Mouse (Mus musculus) neural tube, embryonic 12.5 days (tissue): ENCODE data around the gene Pacs1. TPM values are rescaled to one million over a fixed set of nuclear protein-coding genes. Genes with fewer than 3 reads are reported as not detected.
"Not testable (repeated sequence)": the region's sequence is repeated elsewhere in the genome, so short reads cannot be mapped to it uniquely, and the experiment has no call there.

Experiments
- ATAC-seq: fragments of 200-750 bp; cut with Nextera tagmentation; 2 replicates; pipeline ENCODE4 v1.8.0; 2017; ENCODE audit warnings: low read depth, mild to moderate bottlenecking, moderate TSS enrichment, moderate library complexity; ENCODE audit not compliant: low FRiP score
- H3K27ac ChIP-seq: fragments of 300-500 bp; sonication (generic); 2 replicates; pipeline ENCODE4 v1.5.1; 2016
- H3K27me3 ChIP-seq: fragments of 300-500 bp; sonication (generic); replicated peaks from 2 replicates; pipeline ENCODE4 v1.6.1; 2016; ENCODE audit warnings: mild to moderate bottlenecking
- H3K36me3 ChIP-seq: fragments of 300-500 bp; sonication (generic); 2 replicates; pipeline ENCODE4 v1.6.1; 2016; ENCODE audit warnings: mild to moderate bottlenecking
- H3K4me1 ChIP-seq: fragments of 300-500 bp; sonication (generic); 2 replicates; pipeline ENCODE4 v1.6.1; 2016
- H3K4me2 ChIP-seq: fragments of 300-500 bp; sonication (generic); replicated peaks from 2 replicates; pipeline ENCODE4 v1.6.1; 2016; ENCODE audit warnings: mild to moderate bottlenecking
- H3K4me3 ChIP-seq: fragments of 300-500 bp; sonication (generic); 2 replicates; pipeline ENCODE4 v1.5.1; 2016
- H3K9ac ChIP-seq: fragments of 300-500 bp; sonication (generic); 2 replicates; pipeline ENCODE4 v1.6.1; 2016; ENCODE audit warnings: mild to moderate bottlenecking
- H3K9me3 ChIP-seq: fragments of 300-500 bp; sonication (generic); 2 replicates; pipeline ENCODE4 v1.6.1; 2016; ENCODE audit warnings: mild to moderate bottlenecking
- WGBS: fragments of 180-500 bp; shearing (Covaris S2); methylation state at CpG from one replicate; pipeline ENCODE4 v1.1.7; 2016; 5-methylcytosine and 5-hydroxymethylcytosine counted together
- polyA plus RNA-seq: library from polyadenylated mRNA; unstranded; fragments of >200 nt; fragmentation: Nextera tagmentation; extraction: Ambion mirVana; gene quantifications from 2 replicates; pipeline ENCODE4 v1.2.1, GENCODE M21; 2016

Gene Pacs1
- polyA plus RNA-seq, 1 experiment from 2014 or later: 35.0 TPM

GRCm38 (mm10) chr19:5267015-5267414 is 5.9 kb downstream of the Pacs1 start:
- Histone ChIP-seq H3K9me3 (no peaks in the 10 kb centered on the region), H3K9ac (no peak overlapping the region), H3K36me3 (no peaks in the 10 kb centered on the region), H3K27ac (no peak overlapping the region), H3K4me1 (peaks cover 11% of the 10 kb centered on the region), H3K4me2 (no peak overlapping the region), H3K27me3 (no peaks in the 10 kb centered on the region), H3K4me3 (no peak overlapping the region)
- WGBS: 98% methylated on average over 5 of the region's 5 CpGs
- no peak for ATAC-seq

- Histone ChIP-seq H3K27me3 (no peaks in the 10 kb centered on the region), H3K27ac (no peak overlapping the region), H3K36me3 (no peaks in the 10 kb centered on the region), H3K4me1 (no peaks in the 10 kb centered on the region), H3K9ac (no peak overlapping the region), H3K4me3 (no peak overlapping the region), H3K4me2 (no peak overlapping the region), H3K9me3 (no peaks in the 10 kb centered on the region)
- WGBS: 59% methylated on average over 3 of the region's 3 CpGs
- no peak for ATAC-seq
Measured at GRCm38 (mm10) chr19:5257140-5257539, 15.8 kb downstream of the Pacs1 start.

- ATAC-seq: not testable (repeated sequence)
- 89% methylated on average over 1 of the region's 1 CpGs for WGBS
Measured at GRCm38 (mm10) chr19:5236981-5237380, 35.9 kb downstream of the Pacs1 start.

GRCm38 (mm10) chr19:5232696-5233095 is 40.2 kb downstream of the Pacs1 start:
- no peak overlapping the region for H3K4me3 ChIP-seq
- H3K4me2 ChIP-seq: no peak overlapping the region
- no peaks in the 10 kb centered on the region for H3K4me1 ChIP-seq
- H3K27ac ChIP-seq: no peak overlapping the region
- H3K36me3 ChIP-seq: no peaks in the 10 kb centered on the region
- ATAC-seq: no peak
- no peaks in the 10 kb centered on the region for H3K9me3 ChIP-seq
- WGBS: 93% methylated on average over 4 of the region's 4 CpGs
- no peaks in the 10 kb centered on the region for H3K27me3 ChIP-seq
- H3K9ac ChIP-seq: no peak overlapping the region

More at GRCm38 (mm10) chr19:5236981-5237380, 35.9 kb downstream of the Pacs1 start:
- not testable (repeated sequence) for H3K9me3 ChIP-seq, H3K27me3 ChIP-seq, H3K9ac ChIP-seq, H3K4me1 ChIP-seq, H3K36me3 ChIP-seq, H3K4me3 ChIP-seq, H3K4me2 ChIP-seq, H3K27ac ChIP-seq

GRCm38 (mm10) chr19:5230110-5230509 is 42.8 kb downstream of the Pacs1 start:
- WGBS: 92% methylated on average over 2 of the region's 2 CpGs
- H3K27me3 ChIP-seq: no peaks in the 10 kb centered on the region
- H3K4me1 ChIP-seq: no peaks in the 10 kb centered on the region
- no peak overlapping the region for H3K9ac ChIP-seq
- no peak overlapping the region for H3K27ac ChIP-seq
- no peaks in the 10 kb centered on the region for H3K9me3 ChIP-seq
- no peak overlapping the region for H3K4me2 ChIP-seq
- no peak for ATAC-seq
- H3K4me3 ChIP-seq: no peak overlapping the region
- no peaks in the 10 kb centered on the region for H3K36me3 ChIP-seq

- H3K27ac ChIP-seq: no peak overlapping the region
- 32% methylated on average over 2 of the region's 2 CpGs for WGBS
- no peaks in the 10 kb centered on the region for H3K9me3 ChIP-seq
- ATAC-seq: no peak
- H3K9ac ChIP-seq: no peak overlapping the region
- H3K27me3 ChIP-seq: no peaks in the 10 kb centered on the region
- no peak overlapping the region for H3K4me3 ChIP-seq
- H3K36me3 ChIP-seq: no peaks in the 10 kb centered on the region
- H3K4me1 ChIP-seq: peaks cover 4% of the 10 kb centered on the region; the same call in 1 of the 2 replicates
- no peak overlapping the region for H3K4me2 ChIP-seq
Measured at GRCm38 (mm10) chr19:5224624-5225023, 48.3 kb downstream of the Pacs1 start.

GRCm38 (mm10) chr19:5224077-5224476 is 48.8 kb downstream of the Pacs1 start:
- ATAC-seq: no peak
- no peak overlapping the region for H3K27ac ChIP-seq
- peaks cover 4% of the 10 kb centered on the region; the same call in 1 of the 2 replicates for H3K4me1 ChIP-seq
- no peak overlapping the region for H3K4me2 ChIP-seq
- no peak overlapping the region for H3K9ac ChIP-seq
- no peaks in the 10 kb centered on the region for H3K36me3 ChIP-seq
- 87% methylated on average over 4 of the region's 4 CpGs for WGBS
- H3K4me3 ChIP-seq: no peak overlapping the region
- H3K9me3 ChIP-seq: no peaks in the 10 kb centered on the region
- no peaks in the 10 kb centered on the region for H3K27me3 ChIP-seq

GRCm38 (mm10) chr19:5221926-5222325 is 51.0 kb downstream of the Pacs1 start:
- Histone ChIP-seq H3K9me3 (no peaks in the 10 kb centered on the region), H3K36me3 (no peaks in the 10 kb centered on the region), H3K4me2 (no peak overlapping the region), H3K4me1 (peaks cover 4% of the 10 kb centered on the region; the same call in 1 of the 2 replicates), H3K27me3 (no peaks in the 10 kb centered on the region), H3K27ac (no peak overlapping the region), H3K9ac (no peak overlapping the region), H3K4me3 (no peak overlapping the region)
- WGBS: 83% methylated on average over 2 of the region's 2 CpGs
- ATAC-seq: no peak

GRCm38 (mm10) chr19:5221219-5221723 is 51.6 kb downstream of the Pacs1 start:
- H3K36me3 ChIP-seq, H3K4me3 ChIP-seq, ATAC-seq, H3K4me1 ChIP-seq, H3K27ac ChIP-seq, H3K9ac ChIP-seq, H3K4me2 ChIP-seq, H3K9me3 ChIP-seq, H3K27me3 ChIP-seq: not testable (repeated sequence)
- WGBS: 27% methylated on average over 2 of the region's 2 CpGs

GRCm38 (mm10) chr19:5220389-5220788 is 52.5 kb downstream of the Pacs1 start:
- H3K9ac ChIP-seq: no peak overlapping the region
- WGBS: 92% methylated on average over 3 of the region's 3 CpGs
- no peaks in the 10 kb centered on the region for H3K36me3 ChIP-seq
- no peak overlapping the region for H3K4me3 ChIP-seq
- H3K27me3 ChIP-seq: no peaks in the 10 kb centered on the region
- no peak for ATAC-seq
- H3K9me3 ChIP-seq: no peaks in the 10 kb centered on the region
- H3K27ac ChIP-seq: no peak overlapping the region
- no peak overlapping the region for H3K4me2 ChIP-seq
- peaks cover 4% of the 10 kb centered on the region; the same call in 1 of the 2 replicates for H3K4me1 ChIP-seq

GRCm38 (mm10) chr19:5201691-5202090 is 71.2 kb downstream of the Pacs1 start:
- Histone ChIP-seq H3K4me3 (no peak overlapping the region), H3K9me3 (no peaks in the 10 kb centered on the region), H3K27ac (no peak overlapping the region), H3K9ac (no peak overlapping the region), H3K4me1 (no peaks in the 10 kb centered on the region), H3K27me3 (no peaks in the 10 kb centered on the region), H3K4me2 (no peak overlapping the region), H3K36me3 (no peaks in the 10 kb centered on the region)
- no peak for ATAC-seq
- 93% methylated on average over 2 of the region's 2 CpGs for WGBS

GRCm38 (mm10) chr19:5200617-5201016 is 72.3 kb downstream of the Pacs1 start:
- not testable (repeated sequence) for H3K9ac ChIP-seq, H3K4me3 ChIP-seq, H3K27me3 ChIP-seq, H3K4me2 ChIP-seq, ATAC-seq, H3K27ac ChIP-seq, H3K9me3 ChIP-seq, H3K4me1 ChIP-seq, H3K36me3 ChIP-seq
- 86% methylated on average over 4 of the region's 4 CpGs for WGBS

GRCm38 (mm10) chr19:5198553-5198952 is 74.4 kb downstream of the Pacs1 start:
- ATAC-seq: no peak
- no peaks in the 10 kb centered on the region for H3K4me1 ChIP-seq
- no peak overlapping the region for H3K9ac ChIP-seq
- H3K27ac ChIP-seq: no peak overlapping the region
- H3K27me3 ChIP-seq: no peaks in the 10 kb centered on the region
- no peaks in the 10 kb centered on the region for H3K9me3 ChIP-seq
- H3K4me2 ChIP-seq: no peak overlapping the region
- WGBS: 85% methylated on average over 3 of the region's 3 CpGs
- H3K36me3 ChIP-seq: no peaks in the 10 kb centered on the region
- H3K4me3 ChIP-seq: no peak overlapping the region
